Mouse (Mus musculus): ENCODE results near the gene Ghdc. TPM values are rescaled to one million over a fixed set of nuclear protein-coding genes. Genes with fewer than 3 reads are reported as not detected.
A peak's percentile ranks its signal among the peaks of the same experiment; 100 is the strongest.

The Ghdc gene
- total and polyA plus RNA-seq, 2 experiments from 2014 or later = 7.5 to 15.9 TPM

- Histone ChIP-seq H3K27me3 (ENCODE audit: insufficient read depth, low read length) (no peaks in the 10 kb centered on the region), H3K4me1 (ENCODE audit: insufficient read depth, low read length) (peaks cover 8% of the 10 kb centered on the region; the same call in 1 of the 2 replicates), H3K9me3 (ENCODE audit: low read length) (no peaks in the 10 kb centered on the region), H3K36me3 (ENCODE audit: insufficient read depth, low read length) (peaks cover 12% of the 10 kb centered on the region; the same call in 1 of the 2 replicates), H3K4me2 (ENCODE audit: low read depth, low read length) (no peak overlapping the region), H3K27ac (peak overlapping the region; percentile 28), H3K4me3 (ENCODE audit: low read length) (no peak overlapping the region), H3K9ac (replicated peaks; ENCODE audit: low read length) (no peak overlapping the region)
- TF ChIP-seq CTCF (IDR thresholded peaks at IDR 0.05; ENCODE audit: low read depth) = no peak
- no peak for ATAC-seq
- 63% methylated on average over 8 of the region's 8 CpGs for WGBS
- no peak for DNase-seq (ENCODE audit: low spot score)
Measured at GRCm38 (mm10) chr11:100721776-100722492, 48.8 kb downstream of the Ghdc start.

- DNase-seq (ENCODE audit: low spot score) (no peak), ATAC-seq (no peak)
- Histone ChIP-seq H3K4me3 (ENCODE audit: low read length) (no peak overlapping the region), H3K36me3 (ENCODE audit: insufficient read depth, low read length) (peaks cover 15% of the 10 kb centered on the region), H3K4me2 (ENCODE audit: low read depth, low read length) (no peak overlapping the region), H3K27me3 (ENCODE audit: insufficient read depth, low read length) (no peaks in the 10 kb centered on the region), H3K9ac (replicated peaks; ENCODE audit: low read length) (no peak overlapping the region), H3K27ac (peak overlapping the region; percentile 28; the same call in 1 of the 2 replicates), H3K4me1 (ENCODE audit: insufficient read depth, low read length) (peaks cover 8% of the 10 kb centered on the region; the same call in 1 of the 2 replicates), H3K9me3 (ENCODE audit: low read length) (no peaks in the 10 kb centered on the region)
- no peak for TF ChIP-seq CTCF (IDR thresholded peaks at IDR 0.05; ENCODE audit: low read depth)
- WGBS = 40% methylated on average over 4 of the region's 4 CpGs
Measured at GRCm38 (mm10) chr11:100721254-100721653, 49.5 kb downstream of the Ghdc start.

- 78% methylated on average over 5 of the region's 5 CpGs for WGBS
- Histone ChIP-seq H3K27me3 (ENCODE audit: insufficient read depth, low read length) (no peaks in the 10 kb centered on the region), H3K36me3 (ENCODE audit: insufficient read depth, low read length) (peaks cover 25% of the 10 kb centered on the region), H3K4me1 (ENCODE audit: insufficient read depth, low read length) (peaks cover 8% of the 10 kb centered on the region; the same call in 1 of the 2 replicates), H3K4me2 (ENCODE audit: low read depth, low read length) (no peak overlapping the region), H3K27ac (peak overlapping the region; percentile 28; the same call in 1 of the 2 replicates), H3K4me3 (ENCODE audit: low read length) (no peak overlapping the region), H3K9me3 (ENCODE audit: low read length) (no peaks in the 10 kb centered on the region), H3K9ac (replicated peaks; ENCODE audit: low read length) (no peak overlapping the region)
- DNase-seq (ENCODE audit: low spot score) = no peak
- no peak for TF ChIP-seq CTCF (IDR thresholded peaks at IDR 0.05; ENCODE audit: low read depth)
- no peak for ATAC-seq
Measured at GRCm38 (mm10) chr11:100720345-100720744, 50.4 kb downstream of the Ghdc start.

DNA sequence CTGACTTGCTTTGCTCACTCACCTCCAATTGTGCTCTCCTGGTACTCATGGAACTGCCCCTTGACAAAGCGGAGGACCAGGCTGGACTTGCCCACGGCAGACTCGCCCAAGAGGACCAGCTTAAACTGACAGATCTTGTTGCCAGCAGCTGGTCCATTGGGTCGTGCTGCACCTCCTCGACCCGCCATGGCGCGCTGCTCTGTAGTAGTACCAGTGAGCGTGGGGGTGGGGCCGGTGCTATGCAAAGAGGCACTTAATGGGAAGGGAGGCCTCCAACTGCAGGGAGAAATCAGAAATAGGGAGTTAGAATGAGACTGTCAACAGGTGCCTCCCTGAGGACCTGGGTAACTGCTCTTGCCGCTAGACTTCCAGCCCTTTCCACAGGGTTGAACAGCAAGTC, 50.9 kb downstream of the Ghdc start:
- DNase-seq (ENCODE audit: low spot score) (no peak), ATAC-seq (no peak)
- peak overlapping the region; percentile 28; the same call in 1 of the 2 replicates for H3K27ac ChIP-seq
- no peaks in the 10 kb centered on the region for H3K9me3 ChIP-seq (ENCODE audit: low read length)
- peaks cover 8% of the 10 kb centered on the region; the same call in 1 of the 2 replicates for H3K4me1 ChIP-seq (ENCODE audit: insufficient read depth, low read length)
- 81% methylated on average over 11 of the region's 11 CpGs for WGBS
- H3K4me2 ChIP-seq (ENCODE audit: low read depth, low read length) = no peak overlapping the region
- no peak overlapping the region for H3K4me3 ChIP-seq (ENCODE audit: low read length)
- no peak overlapping the region for H3K9ac ChIP-seq (replicated peaks; ENCODE audit: low read length)
- H3K27me3 ChIP-seq (ENCODE audit: insufficient read depth, low read length) = no peaks in the 10 kb centered on the region
- TF ChIP-seq CTCF (IDR thresholded peaks at IDR 0.05; ENCODE audit: low read depth) = no peak
- peaks cover 25% of the 10 kb centered on the region for H3K36me3 ChIP-seq (ENCODE audit: insufficient read depth, low read length)

- H3K4me1 ChIP-seq (ENCODE audit: insufficient read depth, low read length) = peaks cover 8% of the 10 kb centered on the region; the same call in 1 of the 2 replicates
- H3K9ac ChIP-seq (replicated peaks; ENCODE audit: low read length) = no peak overlapping the region
- no peaks in the 10 kb centered on the region for H3K27me3 ChIP-seq (ENCODE audit: insufficient read depth, low read length)
- 0 out of 2 replicates have a peak overlapping the region, but pooled peaks have one; percentile 28 for H3K27ac ChIP-seq
- no peak overlapping the region for H3K4me2 ChIP-seq (ENCODE audit: low read depth, low read length)
- TF ChIP-seq CTCF (IDR thresholded peaks at IDR 0.05; ENCODE audit: low read depth) = no peak
- ATAC-seq (no peak), DNase-seq (ENCODE audit: low spot score) (no peak)
- H3K4me3 ChIP-seq (ENCODE audit: low read length) = no peak overlapping the region
- peaks cover 25% of the 10 kb centered on the region for H3K36me3 ChIP-seq (ENCODE audit: insufficient read depth, low read length)
- 67% methylated on average over 3 of the region's 3 CpGs for WGBS
- H3K9me3 ChIP-seq (ENCODE audit: low read length) = no peaks in the 10 kb centered on the region
Measured at GRCm38 (mm10) chr11:100719312-100719711, 51.4 kb downstream of the Ghdc start.

- no peak overlapping the region for H3K27ac ChIP-seq
- WGBS = 82% methylated on average over 4 of the region's 4 CpGs
- no peaks in the 10 kb centered on the region for H3K27me3 ChIP-seq (ENCODE audit: insufficient read depth, low read length)
- no peak overlapping the region for H3K4me3 ChIP-seq (ENCODE audit: low read length)
- no peak for TF ChIP-seq CTCF (IDR thresholded peaks at IDR 0.05; ENCODE audit: low read depth)
- ATAC-seq (no peak), DNase-seq (ENCODE audit: low spot score) (no peak)
- no peak overlapping the region for H3K4me2 ChIP-seq (ENCODE audit: low read depth, low read length)
- no peak overlapping the region for H3K9ac ChIP-seq (replicated peaks; ENCODE audit: low read length)
- peaks cover 8% of the 10 kb centered on the region; the same call in 1 of the 2 replicates for H3K4me1 ChIP-seq (ENCODE audit: insufficient read depth, low read length)
- peaks cover 25% of the 10 kb centered on the region for H3K36me3 ChIP-seq (ENCODE audit: insufficient read depth, low read length)
- H3K9me3 ChIP-seq (ENCODE audit: low read length) = no peaks in the 10 kb centered on the region
Measured at GRCm38 (mm10) chr11:100718866-100719265, 51.9 kb downstream of the Ghdc start.

DNA sequence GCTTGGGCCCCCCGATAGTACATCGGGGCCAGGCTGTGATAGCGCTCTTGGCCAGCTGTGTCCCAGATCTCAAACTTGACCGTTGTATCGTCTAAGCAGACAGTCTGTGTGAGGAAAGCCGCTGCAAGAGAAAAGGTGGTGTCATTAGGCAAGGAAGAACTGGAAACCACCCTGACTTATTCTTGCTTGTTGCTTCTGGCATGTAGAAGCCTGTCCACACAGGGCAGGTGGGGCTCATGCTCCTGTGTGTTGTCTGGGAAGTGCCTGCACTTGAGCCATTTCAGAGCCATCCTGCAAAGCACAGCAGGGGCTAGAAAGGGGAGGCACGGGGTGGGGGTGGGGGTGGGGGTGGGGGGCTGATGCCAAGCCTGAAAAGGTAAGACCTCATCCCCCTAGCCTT, 52.3 kb downstream of the Ghdc start:
- Histone ChIP-seq H3K27me3 (ENCODE audit: insufficient read depth, low read length) (no peaks in the 10 kb centered on the region), H3K9ac (replicated peaks; ENCODE audit: low read length) (no peak overlapping the region), H3K9me3 (ENCODE audit: low read length) (no peaks in the 10 kb centered on the region), H3K36me3 (ENCODE audit: insufficient read depth, low read length) (peaks cover 25% of the 10 kb centered on the region), H3K4me3 (ENCODE audit: low read length) (no peak overlapping the region), H3K27ac (no peak overlapping the region), H3K4me2 (ENCODE audit: low read depth, low read length) (no peak overlapping the region), H3K4me1 (ENCODE audit: insufficient read depth, low read length) (peaks cover 8% of the 10 kb centered on the region; the same call in 1 of the 2 replicates)
- ATAC-seq (no peak), DNase-seq (ENCODE audit: low spot score) (no peak)
- TF ChIP-seq CTCF (IDR thresholded peaks at IDR 0.05; ENCODE audit: low read depth) = no peak
- 84% methylated on average over 7 of the region's 7 CpGs for WGBS

Measured in hindbrain, postnatal 0 days (tissue).